Mouse (Mus musculus): Measurements from ENCODE around the gene Ralgps1.

Ralgps1 gene

DNA sequence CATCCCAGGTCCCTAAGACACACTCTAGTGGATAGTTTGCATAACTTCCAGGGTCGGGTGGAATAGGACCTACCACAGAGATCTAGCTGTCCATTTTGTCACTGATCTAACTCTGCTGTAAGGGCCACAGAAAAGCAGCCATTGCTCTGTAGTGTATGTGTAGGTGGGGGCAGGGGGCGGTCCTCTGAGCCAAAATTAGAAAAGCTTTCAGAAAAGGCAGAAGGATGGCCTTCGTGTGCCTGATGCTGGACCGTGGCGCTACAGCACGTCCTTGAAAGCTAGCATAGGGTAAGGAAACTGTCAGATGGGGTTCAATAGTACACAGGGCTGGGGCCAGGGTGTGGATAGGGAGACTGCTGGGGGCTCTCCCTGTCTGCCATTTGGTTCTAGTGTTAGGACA is 126.4 kb downstream of the Ralgps1 start:
- DNase-seq (ENCODE audit: low spot score in 2 of 2), result no peak

DNA sequence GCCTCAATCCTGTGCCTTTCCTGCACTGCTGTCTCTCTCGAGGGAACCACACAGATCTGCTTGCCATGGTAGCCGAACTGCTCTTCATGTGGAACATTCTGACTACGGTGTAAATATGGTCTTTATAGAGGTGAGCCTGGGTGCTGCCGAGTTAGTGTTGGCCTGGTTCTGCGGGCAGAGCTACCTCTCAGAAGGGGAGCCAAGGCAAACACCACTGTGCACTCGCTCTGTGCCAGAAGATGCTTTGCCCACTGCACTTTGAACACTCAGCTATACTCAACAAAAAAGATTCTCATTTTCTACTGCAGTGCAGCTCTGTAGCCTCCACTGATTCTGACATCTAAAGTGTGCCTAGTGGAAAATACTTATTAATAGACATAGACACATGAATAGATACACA is 133.7 kb downstream of the Ralgps1 start:
- no peak for DNase-seq (ENCODE audit: low spot score in 2 of 2)

DNA sequence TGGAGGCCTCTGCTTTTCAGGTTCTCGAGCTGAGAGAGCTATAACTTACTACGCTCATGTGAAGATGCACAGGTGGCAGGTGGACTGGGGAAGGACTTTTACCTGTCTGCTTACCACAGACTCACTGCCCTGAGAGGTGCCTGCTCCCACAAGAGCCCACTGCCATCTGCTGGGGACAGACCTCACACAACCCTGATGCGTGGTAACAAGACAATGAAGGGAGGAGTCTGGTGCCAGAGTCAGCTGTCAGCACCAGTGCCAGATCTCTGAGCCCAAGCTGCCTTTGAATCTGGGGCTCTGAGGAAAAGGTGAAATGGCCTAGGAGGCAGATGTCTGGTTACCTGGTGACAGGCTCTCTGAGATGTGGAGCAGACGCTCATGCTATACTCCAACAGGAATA is 136.4 kb downstream of the Ralgps1 start:
- DNase-seq (ENCODE audit: low spot score in 2 of 2), result no peak

DNA sequence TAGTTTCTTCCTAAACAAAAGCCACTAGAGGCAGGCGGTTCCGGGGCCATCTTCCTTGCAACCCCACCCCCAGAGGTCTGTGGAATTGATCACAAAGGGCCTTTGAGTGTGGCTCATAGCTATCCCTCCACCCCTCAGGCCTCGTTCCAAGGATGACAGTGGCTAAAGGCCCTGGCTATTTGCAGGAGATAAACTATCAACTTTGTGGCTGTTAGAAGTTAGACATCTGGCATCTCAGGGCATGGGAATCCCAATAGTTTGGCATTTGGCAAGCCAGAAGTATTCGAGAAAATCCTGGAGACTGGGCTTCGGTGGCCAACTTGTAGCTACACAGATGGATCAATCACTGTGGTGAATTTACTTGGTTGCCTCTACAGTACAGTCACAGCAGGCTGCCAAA is 137.4 kb downstream of the Ralgps1 start:
- no peak for DNase-seq (ENCODE audit: low spot score in 2 of 2)

DNA sequence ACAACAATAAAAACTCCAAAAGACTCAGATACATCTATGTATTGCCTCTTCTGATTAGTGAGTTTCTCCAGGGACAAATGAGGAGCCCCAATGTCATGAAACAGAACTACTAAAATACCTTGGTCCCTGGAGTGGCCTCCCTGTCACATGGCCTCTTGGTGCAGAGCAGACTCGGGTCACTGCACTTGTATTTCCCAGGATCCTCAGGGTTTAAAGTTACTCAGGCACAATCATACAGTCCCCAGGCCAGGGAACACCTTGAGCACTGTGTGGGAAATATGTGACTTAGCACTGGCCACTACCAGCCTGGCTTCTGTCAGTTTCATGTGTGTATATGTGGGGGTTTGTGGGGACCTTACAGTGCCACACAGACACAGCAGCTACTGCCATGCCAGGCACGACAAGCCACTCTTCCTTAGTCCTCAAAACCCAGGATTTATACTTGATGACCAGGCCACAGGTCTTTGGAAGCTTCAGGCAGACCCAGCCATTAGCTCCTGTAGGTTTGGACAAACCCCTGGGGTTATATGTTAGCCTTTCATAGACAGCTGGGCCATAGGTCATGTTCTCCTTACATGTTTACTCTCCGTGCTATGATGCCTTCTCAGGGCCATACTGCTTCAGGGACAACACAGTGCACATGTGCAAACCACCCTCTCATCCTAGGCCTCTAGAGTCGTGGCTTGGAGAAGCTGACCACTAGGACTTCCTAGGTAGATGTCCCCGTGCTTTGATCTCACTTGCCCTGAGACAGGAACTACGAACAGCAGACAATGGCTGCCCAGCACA is 138.3 kb downstream of the Ralgps1 start:
- DNase-seq (ENCODE audit: low spot score in 2 of 2), result no peak

DNA sequence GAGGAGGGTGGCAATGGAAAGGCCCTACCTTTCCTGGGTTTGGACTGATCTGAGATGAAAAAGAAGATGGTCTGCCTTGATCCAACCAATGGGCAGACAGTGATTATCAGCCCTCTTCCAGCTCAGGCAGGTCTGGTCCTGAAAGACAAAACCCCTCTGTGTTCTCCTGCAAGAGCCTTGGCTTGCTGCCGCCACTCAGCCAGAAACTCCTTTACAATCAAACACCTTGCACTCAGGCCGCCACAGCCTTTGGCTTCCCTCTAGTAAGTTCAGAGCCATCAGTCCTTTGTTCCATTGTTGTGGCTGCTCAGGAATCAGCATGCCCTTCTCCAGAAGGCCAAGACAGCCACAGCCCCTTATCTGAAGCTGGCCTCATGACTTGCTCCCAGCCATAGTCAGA is 139.5 kb downstream of the Ralgps1 start:
- DNase-seq (ENCODE audit: low spot score in 2 of 2), result no peak

DNA sequence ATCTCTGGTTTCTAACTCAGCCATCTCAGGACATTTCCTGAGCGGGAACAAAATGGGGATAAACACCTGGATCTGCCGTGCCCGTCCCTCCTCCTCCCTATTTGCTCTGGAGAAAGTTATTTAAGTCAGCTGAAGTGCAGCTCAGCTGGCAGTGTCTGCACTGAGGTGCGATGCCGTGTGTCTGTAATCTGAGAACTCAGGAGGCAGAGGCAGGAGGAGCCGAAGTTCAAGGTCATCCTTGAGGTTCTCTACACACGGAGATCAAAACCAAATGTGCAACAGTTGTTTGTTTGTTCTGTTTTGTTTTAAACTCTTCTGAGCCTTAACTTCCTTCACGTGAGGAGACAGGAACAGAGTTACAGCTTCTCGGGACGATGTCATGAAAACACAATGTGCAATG is 140.6 kb downstream of the Ralgps1 start:
- no peak for DNase-seq (ENCODE audit: low spot score in 2 of 2)

DNA sequence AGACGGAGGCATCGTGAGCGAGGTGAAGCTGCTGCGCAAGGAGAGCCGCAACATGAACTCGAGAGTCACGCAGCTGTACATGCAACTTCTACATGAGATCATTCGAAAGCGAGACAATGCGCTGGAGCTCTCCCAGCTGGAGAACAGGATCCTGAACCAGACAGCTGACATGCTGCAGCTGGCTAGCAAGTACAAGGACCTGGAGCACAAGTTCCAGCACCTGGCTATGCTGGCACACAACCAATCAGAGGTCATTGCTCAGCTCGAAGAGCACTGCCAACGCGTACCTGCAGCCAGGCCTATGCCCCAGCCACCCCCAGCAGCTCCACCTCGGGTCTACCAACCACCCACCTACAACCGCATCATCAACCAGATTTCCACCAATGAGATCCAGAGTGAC is 142.7 kb downstream of the Ralgps1 start:
- DNase-seq (ENCODE audit: low spot score in 2 of 2), result no peak

DNA sequence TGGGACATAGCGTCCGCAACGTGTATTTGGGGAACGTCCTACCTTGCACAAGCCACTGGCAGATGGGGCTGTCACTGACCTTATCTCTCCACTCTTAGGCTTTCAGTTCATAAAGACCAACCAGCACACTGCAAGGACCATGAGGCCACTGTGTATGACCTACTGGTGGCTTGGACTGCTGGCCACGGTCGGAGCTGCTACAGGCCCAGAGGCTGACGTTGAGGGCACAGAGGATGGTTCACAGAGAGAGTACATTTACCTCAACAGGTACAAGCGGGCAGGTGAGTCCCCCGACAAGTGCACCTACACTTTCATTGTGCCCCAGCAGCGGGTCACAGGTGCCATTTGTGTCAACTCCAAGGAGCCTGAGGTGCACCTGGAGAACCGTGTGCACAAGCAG is 143.2 kb downstream of the Ralgps1 start:
- no peak for DNase-seq (ENCODE audit: low spot score in 2 of 2)

DNA sequence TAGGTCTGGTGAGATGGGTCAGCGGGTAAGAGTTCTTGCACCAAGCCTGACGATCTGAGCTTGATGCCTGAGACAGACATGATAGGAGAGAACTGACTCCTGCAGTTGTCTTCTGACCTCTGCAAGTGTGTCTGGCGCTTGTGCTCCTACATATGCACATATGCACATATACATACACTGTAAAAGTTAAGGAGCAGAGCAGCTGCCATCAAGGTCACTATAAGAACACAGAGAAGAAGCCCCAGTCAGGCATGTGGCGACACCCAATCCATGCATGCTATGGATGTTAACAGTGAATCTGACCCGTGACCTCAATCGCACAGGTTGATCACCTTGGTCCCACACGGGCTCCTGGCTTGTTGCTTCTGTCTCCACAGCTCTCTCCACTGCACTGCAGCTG is 145.4 kb downstream of the Ralgps1 start:
- DNase-seq (ENCODE audit: low spot score in 2 of 2), result no peak

DNA sequence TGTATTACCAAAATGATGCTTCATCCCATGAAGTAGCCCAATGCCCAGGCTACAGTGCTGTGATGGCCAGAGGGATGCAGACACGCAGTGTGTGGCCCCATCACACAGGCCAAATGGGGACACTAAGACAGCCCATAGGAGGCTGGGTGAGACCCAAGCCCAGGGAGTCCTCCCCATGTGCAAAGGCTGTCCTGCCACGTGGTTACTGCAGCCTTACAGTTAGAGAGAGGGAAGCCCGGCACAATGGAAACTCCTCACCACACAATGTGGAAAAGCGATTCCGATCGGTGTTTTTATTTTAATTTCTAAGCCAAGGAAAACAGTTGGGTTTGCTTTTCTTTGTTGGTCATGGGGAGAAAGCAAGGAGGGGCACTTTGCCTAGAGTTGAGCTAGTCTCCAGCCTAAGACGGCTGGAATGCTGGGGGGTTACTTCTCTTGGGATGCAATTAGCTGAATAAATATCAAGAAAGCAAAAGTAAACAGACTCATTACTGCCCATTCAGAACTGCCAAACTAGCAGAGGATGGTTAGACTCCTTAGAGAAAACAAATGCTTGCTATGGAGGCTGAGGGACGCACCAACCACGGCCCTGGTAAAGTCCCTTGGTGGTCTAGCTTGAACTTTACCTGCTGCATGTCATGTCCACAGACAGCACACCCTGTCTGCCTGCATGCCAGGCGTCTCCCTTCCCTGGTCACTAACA is 147.5 kb downstream of the Ralgps1 start:
- DNase-seq (ENCODE audit: low spot score in 2 of 2), result no peak

DNA sequence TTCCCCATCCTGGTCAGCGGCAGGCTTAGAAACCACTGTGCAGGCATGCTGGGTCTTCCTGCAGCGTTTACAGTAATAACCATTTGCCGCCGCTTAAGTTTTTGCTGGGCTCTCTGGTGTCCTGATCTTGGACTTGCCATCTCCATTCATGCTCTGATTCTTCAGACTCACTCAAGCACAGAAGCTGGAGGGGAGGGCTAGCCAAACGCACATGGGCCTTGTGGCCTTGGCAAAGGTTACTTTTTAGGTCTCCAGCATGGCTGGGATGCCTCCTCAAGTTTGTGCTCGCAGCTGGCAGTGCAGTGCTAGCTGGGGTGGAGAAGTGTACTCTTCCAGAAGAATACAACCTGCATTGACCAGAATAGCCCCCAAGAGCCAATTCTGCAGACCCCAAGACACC is 148.8 kb downstream of the Ralgps1 start:
- no peak for DNase-seq (ENCODE audit: low spot score in 2 of 2)

DNA sequence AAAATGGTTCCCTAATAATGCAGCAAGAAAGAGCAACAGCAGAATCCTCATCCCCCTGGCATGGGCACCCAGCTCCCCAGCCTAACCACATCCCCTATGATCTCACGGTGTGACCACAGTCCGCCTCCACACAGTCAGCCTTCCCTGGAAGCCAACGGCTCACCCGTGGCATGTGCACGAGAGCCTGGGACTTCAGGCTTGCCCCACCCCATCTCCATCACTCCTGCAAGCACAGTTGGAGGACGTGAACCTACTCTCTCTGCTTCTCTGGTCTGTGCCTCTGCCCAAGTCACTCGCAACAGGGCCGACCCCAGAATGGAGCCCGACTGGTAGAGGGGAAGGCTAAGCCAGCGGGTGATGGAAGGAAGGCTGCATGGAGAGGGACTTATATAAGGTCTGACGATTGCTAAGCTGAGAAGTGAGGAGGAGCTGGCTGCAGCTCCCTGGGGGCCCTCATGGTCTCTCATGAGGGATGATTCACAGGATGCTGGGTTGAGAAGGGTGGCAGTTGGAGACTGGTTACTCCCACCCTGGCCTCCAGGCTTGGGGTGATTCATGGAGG is 149.9 kb downstream of the Ralgps1 start:
- peak; percentile 59 to 61 for DNase-seq (ENCODE audit: low spot score in 2 of 2)

DNA sequence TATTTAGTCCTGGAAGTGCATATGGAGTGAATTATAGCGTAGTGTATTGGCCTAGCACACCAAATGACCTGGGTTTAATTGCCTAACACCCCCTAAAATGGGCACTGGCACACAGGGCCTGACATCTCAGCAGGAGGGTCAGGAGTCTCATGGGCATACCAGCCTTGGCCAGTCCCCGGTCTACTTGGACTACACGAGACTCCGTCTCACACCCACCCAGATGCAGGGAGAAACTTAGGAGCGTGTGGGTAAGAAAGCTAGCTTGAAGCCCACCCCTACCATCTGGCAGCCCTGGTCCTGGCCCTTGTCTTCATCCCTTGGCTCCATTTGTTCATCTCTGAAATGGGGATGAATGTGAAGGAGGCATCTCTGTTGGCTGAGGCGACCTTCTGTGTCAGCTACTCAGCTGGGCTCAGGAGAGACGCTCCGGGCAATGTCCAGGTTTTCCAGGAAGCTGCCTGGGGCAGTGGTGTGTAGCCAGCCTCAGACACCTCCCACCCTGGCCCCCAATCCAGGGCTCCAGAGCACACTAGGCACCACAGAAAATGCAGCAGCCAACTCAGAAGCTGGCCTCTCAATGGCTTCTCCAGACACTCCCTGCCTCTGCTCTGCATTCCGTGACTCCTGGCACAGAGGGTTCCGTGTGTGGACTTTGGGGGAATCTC is 150.5 kb downstream of the Ralgps1 start:
- DNase-seq (ENCODE audit: low spot score in 2 of 2), result no peak

DNA sequence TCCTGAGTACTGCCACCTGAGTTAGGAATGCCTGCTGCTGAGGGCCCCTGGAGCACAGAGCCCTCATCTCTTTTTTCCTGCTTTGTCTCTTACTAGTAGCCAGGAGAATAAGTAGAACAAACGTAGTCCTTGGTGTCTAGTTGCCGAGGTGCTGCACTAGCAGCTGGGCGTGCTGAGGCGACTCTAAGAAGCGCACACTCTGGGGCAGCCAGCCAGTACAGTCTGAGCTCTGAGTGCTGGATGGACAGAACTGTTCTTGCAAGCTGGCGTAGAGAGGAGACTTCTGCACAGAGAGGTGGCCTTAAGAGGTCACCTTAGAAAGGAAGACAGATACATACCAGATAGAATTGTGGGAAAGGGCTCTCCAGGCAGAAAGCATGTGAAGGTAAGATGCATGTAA is 151.0 kb downstream of the Ralgps1 start:
- no peak for DNase-seq (ENCODE audit: low spot score in 2 of 2)

DNA sequence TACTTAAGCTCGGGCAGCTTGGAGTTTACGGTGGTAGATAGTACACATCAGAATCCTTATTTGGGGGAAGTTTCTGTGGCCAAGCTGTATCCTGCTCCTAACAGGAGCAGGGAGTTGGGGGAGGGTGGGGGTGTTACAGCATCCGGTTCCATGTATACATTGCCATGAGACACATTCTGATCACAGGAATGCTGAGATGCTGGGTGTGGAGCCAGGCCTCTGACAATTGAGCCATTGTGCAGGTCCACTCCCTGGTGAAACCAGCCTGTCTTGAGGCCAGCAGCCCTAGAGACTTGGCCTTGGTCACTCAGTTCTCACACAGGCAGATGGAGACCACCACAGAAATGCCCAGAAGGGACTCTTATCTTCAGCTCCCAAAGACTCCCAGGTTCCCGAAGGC is 151.6 kb downstream of the Ralgps1 start:
- DNase-seq (ENCODE audit: low spot score in 2 of 2), result no peak

DNA sequence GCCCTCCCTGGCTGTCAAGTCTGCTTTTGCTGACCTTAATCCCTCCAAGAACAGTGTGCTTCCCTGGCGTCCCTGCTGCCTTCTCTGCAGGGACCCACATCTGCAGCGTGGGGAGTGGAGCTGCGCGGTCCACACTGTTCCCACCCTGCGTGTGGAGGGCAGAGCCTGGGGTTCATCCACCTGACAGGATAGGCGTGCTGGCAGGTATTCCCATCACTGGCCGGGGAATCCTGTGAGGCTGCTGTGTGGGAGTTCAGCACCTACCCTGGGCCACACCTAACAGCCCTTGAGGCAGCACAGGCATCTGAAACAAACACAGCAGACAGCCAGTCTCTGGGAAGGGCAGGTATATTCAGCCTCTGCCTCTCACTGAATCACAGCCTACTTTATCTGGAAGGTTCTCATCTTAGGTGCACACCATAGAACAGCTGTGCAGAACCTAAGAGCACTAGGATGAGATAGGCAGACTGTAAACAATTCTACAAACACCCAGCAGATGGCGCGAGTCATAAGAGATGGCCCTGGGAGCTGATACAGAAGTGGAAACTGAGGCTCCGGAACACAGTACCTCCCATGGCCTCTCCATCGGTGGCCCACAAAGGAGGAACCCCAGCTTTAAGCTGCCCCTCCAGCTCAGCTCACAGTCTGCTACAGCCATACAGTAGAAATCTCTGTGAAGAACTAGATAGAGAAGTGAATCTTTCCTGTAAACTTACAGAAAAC is 152.2 kb downstream of the Ralgps1 start:
- DNase-seq (ENCODE audit: low spot score in 2 of 2), result peak in 1 of 2 experiments; percentile 58

DNA sequence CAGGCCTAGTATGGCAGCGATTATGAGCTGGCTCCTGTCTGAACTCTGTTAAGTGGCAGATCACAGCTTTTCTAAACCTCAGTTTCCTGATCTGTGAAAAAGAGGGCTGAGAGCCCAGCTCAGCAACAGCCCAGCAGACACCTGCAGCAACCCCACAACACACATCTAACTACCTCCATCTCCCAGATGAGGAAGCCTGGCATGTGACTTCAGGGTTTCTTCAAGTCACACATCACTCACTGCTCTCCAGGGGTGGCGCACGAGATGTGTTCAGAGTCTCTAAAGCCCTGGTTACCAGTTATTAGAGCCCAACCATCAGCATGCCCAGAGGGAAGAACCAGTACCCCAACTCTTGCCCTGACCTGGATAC is 153.9 kb downstream of the Ralgps1 start:
- DNase-seq (ENCODE audit: low spot score in 2 of 2), result no peak

DNA sequence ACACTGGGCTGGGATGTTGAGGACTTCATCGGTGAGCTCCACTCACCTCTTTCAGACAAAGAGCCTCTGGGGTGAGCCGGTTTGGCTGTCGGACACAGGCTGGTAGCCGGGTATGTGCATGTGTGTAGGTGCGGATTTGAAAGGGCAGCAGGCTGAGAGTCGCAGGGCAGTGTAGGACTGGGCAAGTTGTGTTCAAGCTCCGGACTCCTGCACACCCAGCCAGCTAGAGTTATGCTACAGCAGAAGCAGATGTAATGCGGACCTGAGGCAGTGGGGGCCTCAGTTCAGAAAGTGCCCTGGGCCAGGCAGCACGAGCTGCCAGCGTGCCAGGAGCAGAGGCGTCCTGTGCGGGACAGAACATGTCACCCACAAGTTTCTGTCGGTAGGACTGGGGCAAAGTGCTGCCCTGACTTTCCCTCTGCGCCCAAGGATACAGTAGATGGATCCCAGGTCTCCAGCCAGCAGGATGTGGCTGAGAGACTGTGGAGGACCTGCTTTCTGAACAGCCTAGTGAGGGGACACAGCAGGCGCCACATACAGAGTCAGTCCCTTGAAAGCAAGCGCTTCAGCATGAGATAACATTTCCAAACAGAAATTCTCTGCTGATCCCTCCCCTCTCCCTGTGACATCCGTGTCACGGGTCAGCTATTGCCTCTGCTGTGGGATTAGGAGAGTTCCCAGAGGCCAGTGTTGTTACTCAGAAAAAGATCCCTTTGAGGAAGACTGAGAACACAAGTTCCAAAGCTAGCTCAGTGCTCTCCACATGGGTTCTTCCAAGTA is 154.5 kb downstream of the Ralgps1 start:
- DNase-seq (ENCODE audit: low spot score in 2 of 2), result no peak

DNA sequence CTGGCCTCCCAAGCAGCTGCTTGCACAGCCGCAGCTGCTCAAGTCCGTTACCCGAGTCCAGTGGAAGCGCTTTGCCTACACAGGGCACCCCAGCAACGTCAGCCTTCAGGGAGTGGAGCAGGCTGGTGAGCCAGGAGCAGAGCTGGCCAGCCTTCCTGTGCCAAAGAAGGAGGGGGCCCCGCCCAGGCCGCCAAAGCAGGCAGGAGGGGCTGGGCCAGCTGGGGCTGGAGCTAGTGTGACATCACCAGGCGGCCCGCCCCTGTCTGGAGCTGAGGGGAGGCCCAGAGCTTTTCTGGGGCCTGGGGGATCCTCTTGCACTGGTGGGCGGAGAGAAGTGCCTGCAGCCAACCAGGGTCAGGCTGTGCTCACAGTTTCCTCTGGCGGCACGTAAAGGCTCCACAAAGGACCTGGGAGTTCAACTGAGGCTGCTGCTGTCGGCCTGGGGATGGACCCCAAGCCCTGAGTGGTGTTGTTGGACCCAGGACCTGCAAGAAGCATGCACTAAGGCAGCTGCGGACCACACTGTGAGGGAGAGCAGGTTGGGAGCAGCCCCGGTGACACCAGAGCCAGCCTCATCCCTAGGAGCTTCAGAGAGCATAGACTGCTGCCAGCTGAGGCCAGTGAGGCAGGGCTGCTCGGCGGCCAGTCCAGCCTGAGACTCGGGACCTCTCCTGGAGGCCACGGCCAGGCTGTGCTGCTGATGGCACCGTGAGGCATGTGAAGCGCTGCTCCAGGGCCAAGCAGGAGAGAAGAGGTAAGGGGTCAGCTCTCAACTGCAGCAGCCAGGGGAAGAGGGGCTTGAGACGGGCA is 155.4 kb downstream of the Ralgps1 start, which contains the start of gene Angptl2:
Gene Angptl2, plus strand, starts transcription at position 370 of the 810 bp plus-strand sequence.
- peak; percentile 57 to 60 for DNase-seq (ENCODE audit: low spot score in 2 of 2)
